Mouse (Mus musculus) stomach, postnatal 0 days (tissue): ENCODE data around the gene Glt8d2.

Experiments used
- CTCF ChIP-seq: IDR thresholded peaks from 2 replicates; pipeline ENCODE4 v1.5.1; 2016; ENCODE audit warnings: antibody characterized with exemption, low read depth, mild to moderate bottlenecking, moderate library complexity
- EP300 ChIP-seq: optimal IDR thresholded peaks from 2 replicates; pipeline ENCODE3; 2016; ENCODE audit warnings: antibody characterized with exemption

DNA sequence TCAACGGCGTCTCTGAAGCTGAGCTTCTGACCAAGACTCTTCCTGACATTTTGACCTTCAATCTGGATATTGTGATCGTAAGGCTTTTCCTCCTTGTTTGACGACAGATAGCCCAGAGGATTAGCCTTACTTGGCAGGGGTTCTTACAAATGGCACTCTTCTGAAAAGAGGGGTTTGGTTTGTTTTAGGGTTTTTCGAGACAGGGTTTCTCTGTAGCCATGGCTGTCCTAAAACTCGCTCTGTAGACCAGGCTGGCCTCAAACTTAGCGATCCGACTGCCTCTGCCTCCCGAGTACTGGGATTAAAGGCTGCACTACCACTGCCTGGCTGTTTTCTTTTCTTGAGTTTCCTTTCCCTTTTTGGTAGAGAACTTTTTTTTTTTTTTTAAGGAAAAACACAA is 49.0 kb downstream of the Glt8d2 start:
- no peak for TF ChIP-seq EP300
- TF ChIP-seq CTCF = no peak
